Mouse (Mus musculus): ENCODE results near the gene Stag1. TPM values are rescaled to one million over a fixed set of nuclear protein-coding genes. Genes with fewer than 3 reads are reported as not detected.

The Stag1 gene
- polyA plus RNA-seq, 1 experiment from 2014 or later: 41.6 TPM

Other genes with a start within 250 kb of the Stag1 start
- gene Il20rb, start 111.0 kb upstream of the Stag1 start, polyA plus RNA-seq (2015; fragmentation: Nextera tagmentation; extraction: Ambion mirVana): 0.70 and 0.86 TPM in 2 replicates
- gene Nck1, start 51.7 kb upstream of the Stag1 start, polyA plus RNA-seq (2015; fragmentation: Nextera tagmentation; extraction: Ambion mirVana): 61.6 and 64.2 TPM in 2 replicates
- gene Slc35g2, start 26.7 kb upstream of the Stag1 start, polyA plus RNA-seq (2015; fragmentation: Nextera tagmentation; extraction: Ambion mirVana): 12.0 and 12.2 TPM in 2 replicates

Data from midbrain, embryonic 13.5 days (tissue).